In the genomic region with DNA sequence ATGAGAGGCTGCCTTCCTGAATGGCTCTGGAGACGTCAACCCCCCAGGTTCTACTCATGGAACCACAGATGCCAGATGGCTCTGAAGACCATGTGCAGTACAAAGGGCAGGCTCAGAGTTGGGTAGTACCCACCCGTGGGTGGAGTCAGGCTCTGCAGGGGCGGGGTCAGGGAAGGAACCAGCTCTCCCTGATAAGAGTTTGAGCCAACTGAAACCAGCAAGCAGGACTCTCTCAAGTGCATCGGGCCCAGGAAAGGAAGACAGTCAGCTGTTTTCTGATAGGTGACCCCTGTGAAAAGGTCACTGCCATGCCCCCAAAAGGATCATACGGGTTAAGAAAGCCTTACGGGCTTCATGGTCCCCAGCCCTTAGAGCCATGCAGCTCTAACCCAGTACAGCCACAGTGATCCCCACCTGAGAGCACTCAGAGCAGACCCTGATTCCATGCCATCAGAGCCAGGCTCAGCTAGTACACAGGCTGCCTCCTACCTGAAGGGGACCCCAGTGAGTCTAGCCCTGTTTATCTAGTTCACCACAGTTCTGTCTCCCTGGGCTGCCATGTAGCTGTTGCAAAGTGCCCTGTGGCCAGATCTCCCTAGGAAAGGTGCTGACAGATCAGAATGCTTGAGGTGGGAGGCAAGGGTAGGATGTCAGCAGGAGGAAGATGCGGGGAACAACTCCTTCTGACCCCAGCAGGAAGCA, we compare ENCODE assay signal across 10 mouse cellular contexts. TPM values are rescaled to one million over a fixed set of nuclear protein-coding genes. Genes with fewer than 3 reads are reported as not detected.
A peak's percentile ranks its signal among the peaks of the same experiment; 100 is the strongest.
DNase-seq lines count a peak whose midpoint lies in the region; ATAC-seq lines count a peak whose summit lies in the region.
"Had no signal": no experiment of that assay in that cellular context is flagged by ENCODE, and none has a peak within 500 bp of the region (broad histone marks: within the 10 kb centered on the region; RNA-seq: fewer than 3 reads in every experiment).

No protein-coding gene starts in this region.

- H3K27ac ChIP-seq in heart, embryonic 12.5 days (ENCODE audit: poor library complexity, severe bottlenecking) = no peak overlapping the region
- peak overlapping the region; percentile 98 for H3K27ac ChIP-seq in liver, embryonic 12.5 days
- no peak overlapping the region for H3K27ac ChIP-seq in forebrain, embryonic 16.5 days (ENCODE audit: low read length)
- H3K27ac ChIP-seq: neural tube, embryonic 13.5 days had no signal

- H3K4me2 ChIP-seq in heart, embryonic 12.5 days = no peak overlapping the region
- H3K4me2 ChIP-seq in liver, embryonic 12.5 days = peak overlapping the region; percentile 61
- no peak overlapping the region for H3K4me2 ChIP-seq in forebrain, embryonic 16.5 days (ENCODE audit: low read length)
- H3K4me2 ChIP-seq: neural tube, embryonic 13.5 days had no signal

- no peaks in the 10 kb centered on the region for H3K9me3 ChIP-seq in heart, embryonic 12.5 days (replicated peaks)
- H3K9me3 ChIP-seq in liver, embryonic 12.5 days (replicated peaks) = no peaks in the 10 kb centered on the region
- no peaks in the 10 kb centered on the region for H3K9me3 ChIP-seq in forebrain, embryonic 16.5 days (ENCODE audit: control insufficient read depth, low read length)
- H3K9me3 ChIP-seq: neural tube, embryonic 13.5 days had no signal

- no peaks in the 10 kb centered on the region for H3K27me3 ChIP-seq in heart, embryonic 12.5 days (replicated peaks)
- no peaks in the 10 kb centered on the region for H3K27me3 ChIP-seq in liver, embryonic 12.5 days (replicated peaks)
- H3K27me3 ChIP-seq in forebrain, embryonic 16.5 days (replicated peaks; ENCODE audit: control insufficient read depth, insufficient read depth, low read length) = no peaks in the 10 kb centered on the region
- H3K27me3 ChIP-seq: neural tube, embryonic 13.5 days had no signal

- DNase-seq in heart, postnatal 25 days (ENCODE audit: low spot score) = no peak
- peak; percentile 91 to 94 for DNase-seq in spleen, postnatal 4 days (ENCODE audit: low spot score in 2 of 2)
- no peak for DNase-seq in layer of hippocampus, postnatal 10 days (ENCODE audit: low spot score in 2 of 2)
- DNase-seq: cerebellum, adult 11 months had no signal

- peak; percentile 84 for ATAC-seq in heart, embryonic 12.5 days (ENCODE audit: insufficient number of reproducible peaks, low FRiP score)
- ATAC-seq in erythroblast, adult 5-6 weeks (replicated peaks; ENCODE audit: low FRiP score, poor library complexity, severe bottlenecking) = peak; percentile 87
- ATAC-seq in liver, embryonic 12.5 days = peak; percentile 97
- no peak for ATAC-seq in monocyte, adult 5-6 weeks (replicated peaks; ENCODE audit: insufficient number of reproducible peaks, low FRiP score, low TSS enrichment, poor library complexity, severe bottlenecking)
- ATAC-seq in forebrain, embryonic 16.5 days = no peak

- peaks cover 28% of the 10 kb centered on the region for H3K4me1 ChIP-seq in heart, embryonic 12.5 days (replicated peaks)
- peaks cover 90% of the 10 kb centered on the region for H3K4me1 ChIP-seq in liver, embryonic 12.5 days
- peaks cover 5% of the 10 kb centered on the region for H3K4me1 ChIP-seq in forebrain, embryonic 16.5 days (replicated peaks; ENCODE audit: control insufficient read depth, insufficient read depth, low read length)

- WGBS in heart, embryonic 12.5 days = 47% methylated on average over 7 of the region's 7 CpGs
- WGBS in liver, embryonic 12.5 days (ENCODE audit: insufficient replicate concordance) = 25% methylated on average over 7 of the region's 7 CpGs
- WGBS in forebrain, embryonic 16.5 days = 81% methylated on average over 7 of the region's 7 CpGs

- H3K4me3 ChIP-seq in heart, embryonic 12.5 days = no peak overlapping the region
- peak overlapping the region; percentile 14; the same call in 1 of the 2 replicates for H3K4me3 ChIP-seq in liver, embryonic 12.5 days
- no peak overlapping the region for H3K4me3 ChIP-seq in forebrain, embryonic 16.5 days (replicated peaks; ENCODE audit: low read length)
- H3K4me3 ChIP-seq: neural tube, embryonic 13.5 days had no signal

- intact Hi-C loops in heart, postnatal 25 days (cut with DNase I) = no loop called here

- no peak overlapping the region for H3K9ac ChIP-seq in heart, embryonic 12.5 days
- H3K9ac ChIP-seq in liver, embryonic 12.5 days = peak overlapping the region; percentile 64
- H3K9ac ChIP-seq in forebrain, embryonic 16.5 days (replicated peaks; ENCODE audit: low read depth, low read length) = no peak overlapping the region
- H3K9ac ChIP-seq: neural tube, embryonic 13.5 days had no signal

- H3K36me3 ChIP-seq in heart, embryonic 12.5 days = peaks cover 14% of the 10 kb centered on the region; the same call in 1 of the 2 replicates
- peaks cover 68% of the 10 kb centered on the region for H3K36me3 ChIP-seq in liver, embryonic 12.5 days
- H3K36me3 ChIP-seq in forebrain, embryonic 16.5 days (ENCODE audit: control insufficient read depth, insufficient read depth) = 0 out of 2 replicates have a peak, but pooled peaks cover 3% of the 10 kb centered on the region

RNA-seq across cellular contexts. Expression of a gene that starts 13.1 kb away (rescaled TPM):
- polyA plus RNA-seq in heart, embryonic 12.5 days (2016; fragmentation: Nextera tagmentation; extraction: Ambion mirVana) = 6.2 and 8.2 TPM in 2 replicates
- total RNA-seq in heart, postnatal 25 days (2021) = 1 to 10 TPM in 1 of 2 experiments, under 1 TPM in 1; 0.78 to 1.2 TPM
- total RNA-seq in erythroblast, adult 5-6 weeks (2015; ENCODE audit: low replicate concordance) = 5.4 and 7.7 TPM in 2 replicates
- total RNA-seq in erythroblast, adult 5-6 weeks (2017; ENCODE audit: low replicate concordance) = 4.9 and 5.6 TPM in 2 replicates
- polyA plus RNA-seq in liver, embryonic 12.5 days (2016; fragmentation: Nextera tagmentation; extraction: Ambion mirVana) = 40.9 and 44.2 TPM in 2 replicates
- under 1 TPM; 0.40 to 0.57 TPM for total RNA-seq in layer of hippocampus, postnatal 10 days (2021)
- 1.9 to 42.8 TPM (median 3.1 TPM) in 3 replicates for total RNA-seq in monocyte, adult 5-6 weeks (2017)
- 0.24 and 0.39 TPM in 2 replicates for polyA plus RNA-seq in forebrain, embryonic 16.5 days (2015; fragmentation: Nextera tagmentation; extraction: Ambion mirVana)

RNA-seq across cellular contexts. Expression of a gene that starts 21.0 kb away (rescaled TPM):
- polyA plus RNA-seq in heart, embryonic 12.5 days (2016; fragmentation: Nextera tagmentation; extraction: Ambion mirVana) = 8.1 and 8.5 TPM in 2 replicates
- total RNA-seq in heart, postnatal 25 days (2021) = 10 to 100 TPM; 12.5 to 15.7 TPM
- 173 and 230 TPM in 2 replicates for total RNA-seq in erythroblast, adult 5-6 weeks (2015; ENCODE audit: low replicate concordance)
- total RNA-seq in erythroblast, adult 5-6 weeks (2017; ENCODE audit: low replicate concordance) = 219 and 239 TPM in 2 replicates
- 28.6 and 30.5 TPM in 2 replicates for polyA plus RNA-seq in liver, embryonic 12.5 days (2016; fragmentation: Nextera tagmentation; extraction: Ambion mirVana)
- total RNA-seq in layer of hippocampus, postnatal 10 days (2021) = 10 to 100 TPM; 19.3 to 21.2 TPM
- 33.6 to 48.6 TPM (median 34.7 TPM) in 3 replicates for total RNA-seq in monocyte, adult 5-6 weeks (2017)
- polyA plus RNA-seq in forebrain, embryonic 16.5 days (2015; fragmentation: Nextera tagmentation; extraction: Ambion mirVana) = 6.1 and 8.0 TPM in 2 replicates

RNA-seq across cellular contexts. Expression of a gene that starts 44.7 kb away (rescaled TPM):
- 1.9 and 4.8 TPM in 2 replicates for polyA plus RNA-seq in heart, embryonic 12.5 days (2016; fragmentation: Nextera tagmentation; extraction: Ambion mirVana)
- 1 to 10 TPM; 1.2 to 1.6 TPM for total RNA-seq in heart, postnatal 25 days (2021)
- total RNA-seq in erythroblast, adult 5-6 weeks (2015; ENCODE audit: low replicate concordance) = 1.3 TPM in 2 replicates
- 12.8 and 18.0 TPM in 2 replicates for total RNA-seq in erythroblast, adult 5-6 weeks (2017; ENCODE audit: low replicate concordance)
- polyA plus RNA-seq in liver, embryonic 12.5 days (2016; fragmentation: Nextera tagmentation; extraction: Ambion mirVana) = 5.0 and 7.1 TPM in 2 replicates
- total RNA-seq in layer of hippocampus, postnatal 10 days (2021) = 1 to 10 TPM; 2.7 to 4.4 TPM
- total RNA-seq in monocyte, adult 5-6 weeks (2017) = 27.5 to 45.6 TPM (median 37.9 TPM) in 3 replicates
- 2.5 and 4.4 TPM in 2 replicates for polyA plus RNA-seq in forebrain, embryonic 16.5 days (2015; fragmentation: Nextera tagmentation; extraction: Ambion mirVana)

RNA-seq across cellular contexts. Expression of a gene that starts 47.7 kb away (rescaled TPM):
- 29.1 and 32.7 TPM in 2 replicates for polyA plus RNA-seq in heart, embryonic 12.5 days (2016; fragmentation: Nextera tagmentation; extraction: Ambion mirVana)
- 10 to 100 TPM; 19.5 to 21.9 TPM for total RNA-seq in heart, postnatal 25 days (2021)
- total RNA-seq in erythroblast, adult 5-6 weeks (2015; ENCODE audit: low replicate concordance) = 3.7 and 6.3 TPM in 2 replicates
- total RNA-seq in erythroblast, adult 5-6 weeks (2017; ENCODE audit: low replicate concordance) = 3.5 and 5.0 TPM in 2 replicates
- 59.5 and 62.4 TPM in 2 replicates for polyA plus RNA-seq in liver, embryonic 12.5 days (2016; fragmentation: Nextera tagmentation; extraction: Ambion mirVana)
- 10 to 100 TPM; 28.4 to 35.1 TPM for total RNA-seq in layer of hippocampus, postnatal 10 days (2021)
- 60.7 to 130 TPM (median 83.6 TPM) in 3 replicates for total RNA-seq in monocyte, adult 5-6 weeks (2017)
- polyA plus RNA-seq in forebrain, embryonic 16.5 days (2015; fragmentation: Nextera tagmentation; extraction: Ambion mirVana) = 28.2 and 30.2 TPM in 2 replicates

RNA-seq across cellular contexts. Expression of a gene that starts 60.0 kb away (rescaled TPM):
- 767 and 777 TPM in 2 replicates for polyA plus RNA-seq in heart, embryonic 12.5 days (2016; fragmentation: Nextera tagmentation; extraction: Ambion mirVana)
- 100 to 1,000 TPM; 279 to 311 TPM for total RNA-seq in heart, postnatal 25 days (2021)
- 121 and 143 TPM in 2 replicates for total RNA-seq in erythroblast, adult 5-6 weeks (2015; ENCODE audit: low replicate concordance)
- 172 and 205 TPM in 2 replicates for total RNA-seq in erythroblast, adult 5-6 weeks (2017; ENCODE audit: low replicate concordance)
- 896 and 933 TPM in 2 replicates for polyA plus RNA-seq in liver, embryonic 12.5 days (2016; fragmentation: Nextera tagmentation; extraction: Ambion mirVana)
- 100 to 1,000 TPM; 248 to 265 TPM for total RNA-seq in layer of hippocampus, postnatal 10 days (2021)
- 887 to 1,002 TPM (median 999 TPM) in 3 replicates for total RNA-seq in monocyte, adult 5-6 weeks (2017)
- polyA plus RNA-seq in forebrain, embryonic 16.5 days (2015; fragmentation: Nextera tagmentation; extraction: Ambion mirVana) = 685 and 747 TPM in 2 replicates

Comparison
In these comparisons a context has a peak if more than half of its experiments do, and no peak if none do; other contexts are left out.
1. ATAC-seq: peak in heart, embryonic 12.5 days (single experiment), erythroblast, adult 5-6 weeks (single experiment) and liver, embryonic 12.5 days (single experiment); none in monocyte, adult 5-6 weeks (single experiment) and forebrain, embryonic 16.5 days (single experiment).
2. DNase-seq: peak in spleen, postnatal 4 days (2 of 2); none in heart, postnatal 25 days (single experiment) and layer of hippocampus, postnatal 10 days (0 of 2).